12 mouse cellular contexts compared by ENCODE assay signal in genomic region chr17:32215587-32215986, GRCm38 (mm10). TPM values are rescaled to one million over a fixed set of nuclear protein-coding genes. Genes with fewer than 3 reads are reported as not detected.
A peak's percentile ranks its signal among the peaks of the same experiment; 100 is the strongest.
DNase-seq lines count a peak whose midpoint lies in the region; ATAC-seq and TF ChIP-seq lines count a peak whose summit lies in the region.
"Not testable (repeated sequence)": the region's sequence is repeated elsewhere in the genome, so short reads cannot be mapped to it uniquely, and the experiment has no call there.
"Had no signal": no experiment of that assay in that cellular context is flagged by ENCODE, and none has a peak within 500 bp of the region (broad histone marks: within the 10 kb centered on the region; RNA-seq: fewer than 3 reads in every experiment).

No protein-coding gene starts in this region.

- H3K9me3 ChIP-seq in ES-Bruce4 (replicated peaks; ENCODE audit: control insufficient read depth, insufficient read depth, low read length, poor library complexity, severe bottlenecking); liver, embryonic 14.5 days (ENCODE audit: control insufficient read depth, low read length): not testable (repeated sequence)

- peaks cover 85% of the 10 kb centered on the region for H3K36me3 ChIP-seq in ES-Bruce4 (ENCODE audit: control insufficient read depth, insufficient read depth, low read length, poor library complexity, severe bottlenecking)
- peaks cover 72% of the 10 kb centered on the region for H3K36me3 ChIP-seq in liver, embryonic 14.5 days (replicated peaks; ENCODE audit: control insufficient read depth, insufficient read depth, low read depth)

- H3K9ac ChIP-seq in ES-Bruce4 (ENCODE audit: low read depth, poor library complexity, severe bottlenecking); liver, embryonic 14.5 days (replicated peaks): not testable (repeated sequence)

- TF ChIP-seq POLR2A in ES-Bruce4 (IDR thresholded peaks at IDR 0.05; ENCODE audit: insufficient read depth, low read length); bone marrow macrophage, adult 2 months (IDR thresholded peaks at IDR 0.05; ENCODE audit: borderline replicate concordance, low read depth, low read length): not testable (repeated sequence)

- not testable (repeated sequence) for H3K4me3 ChIP-seq in ES-Bruce4 (ENCODE audit: low read depth, low read length); bone marrow macrophage, adult 2 months (ENCODE audit: insufficient read depth, low read length); gastrocnemius, adult 2 months; liver, embryonic 14.5 days (ENCODE audit: insufficient read depth in 1 of 2, low read depth in 2 of 2, low read length in 2 of 2)

- TF ChIP-seq EP300 in ES-Bruce4 (IDR thresholded peaks at IDR 0.05; ENCODE audit: insufficient read depth, low read depth, low read length); liver, embryonic 14.5 days (IDR thresholded peaks at IDR 0.05; ENCODE audit: low read depth): not testable (repeated sequence)

- ATAC-seq in liver, embryonic 14.5 days (ENCODE audit: insufficient read depth): peak; percentile 23; the same call in 1 of the 2 replicates

- H3K27me3 ChIP-seq in ES-Bruce4 (ENCODE audit: control insufficient read depth, insufficient read depth, low read length, poor library complexity, severe bottlenecking); liver, embryonic 14.5 days (ENCODE audit: control insufficient read depth, insufficient read depth, low read length): not testable (repeated sequence)

- DNase-seq in gastrocnemius, adult 2 months; liver, embryonic 14.5 days (ENCODE audit: low read depth in 3 of 3, low spot score in 3 of 3): not testable (repeated sequence)
- DNase-seq in kidney, adult 9 months: peak; percentile 18
- peak; percentile 41 for DNase-seq in naive thymus-derived CD4-positive, alpha-beta T cell, adult 2 months (ENCODE audit: low read depth)
- DNase-seq in thymus, postnatal 25 days: peak; percentile 21

- H3K4me2 ChIP-seq in liver, embryonic 14.5 days (ENCODE audit: low read depth): not testable (repeated sequence)

- WGBS in liver, embryonic 14.5 days (ENCODE audit: insufficient replicate concordance): 74% methylated on average over 4 of the region's 4 CpGs

- H3K27ac ChIP-seq in ES-Bruce4 (ENCODE audit: insufficient read depth, low read length); bone marrow macrophage, adult 2 months (ENCODE audit: insufficient read depth, low read depth, low read length); gastrocnemius, adult 2 months; liver, embryonic 14.5 days: not testable (repeated sequence)

- intact Hi-C loops in gastrocnemius, adult 2 months (cut with DNase I): loop anchor here (10.0 kb wide), 1 partner anchor 531 kb away; no protein-coding TSS in a partner anchor

- TF ChIP-seq CTCF in ES-Bruce4 (IDR thresholded peaks at IDR 0.05; ENCODE audit: low read depth, low read length): peak; percentile 30
- TF ChIP-seq CTCF in bone marrow macrophage, adult 2 months (IDR thresholded peaks at IDR 0.05; ENCODE audit: low read depth, low read length): peak; percentile 39; the same call in 1 of the 2 replicates
- peak; percentile 56 for TF ChIP-seq CTCF in gastrocnemius, adult 2 months (IDR thresholded peaks at IDR 0.05)
- peak; percentile 57 for TF ChIP-seq CTCF in liver, embryonic 14.5 days (IDR thresholded peaks at IDR 0.05; ENCODE audit: low read depth)

- H3K4me1 ChIP-seq in ES-Bruce4 (ENCODE audit: control insufficient read depth, insufficient read depth, low read length); bone marrow macrophage, adult 2 months (ENCODE audit: control insufficient read depth, insufficient read depth, low read length); liver, embryonic 14.5 days (replicated peaks; ENCODE audit: control insufficient read depth in 2 of 2, insufficient read depth in 2 of 2, low read length in 1 of 2): not testable (repeated sequence)

RNA-seq across cellular contexts. Expression of gene Ephx3, which starts 26.2 kb away (rescaled TPM):
- 0.76 and 1.3 TPM in 2 replicates for polyA plus RNA-seq in ES-Bruce4 (2011; ENCODE audit: insufficient read depth, insufficient read length, low read depth, missing spikeins)
- polyA plus RNA-seq in bone marrow macrophage, adult 2 months (2012; ENCODE audit: insufficient read depth, insufficient read length, missing spikeins): not detected in 2 replicates
- total RNA-seq in gastrocnemius, adult 2 months (2021): under 1 TPM; 0.25 to 0.61 TPM
- polyA plus RNA-seq in liver, embryonic 14.5 days (2012; rRNA removed): 0.08 and 0.13 TPM in 2 replicates
- polyA plus RNA-seq in liver, embryonic 14.5 days (2014; fragmentation: Nextera tagmentation; extraction: Ambion mirVana): not detected in 2 replicates
- polyA plus RNA-seq: erythroblast, embryonic 14.5 days; forebrain, embryonic 12.5 days; intestine, embryonic 14.5 days; kidney, embryonic 14.5 days had no signal

RNA-seq across cellular contexts. Expression of gene Notch3, which starts 48.9 kb away (rescaled TPM):
- polyA plus RNA-seq in ES-Bruce4 (2011; ENCODE audit: insufficient read depth, insufficient read length, low read depth, missing spikeins): 75.6 and 83.8 TPM in 2 replicates
- polyA plus RNA-seq in bone marrow macrophage, adult 2 months (2012; ENCODE audit: insufficient read depth, insufficient read length, missing spikeins): 0.09 TPM in 1 of 2 replicates, not detected in the other
- 10 to 100 TPM; 10.7 to 14.8 TPM for total RNA-seq in gastrocnemius, adult 2 months (2021)
- 0.55 and 0.66 TPM in 2 replicates for polyA plus RNA-seq in liver, embryonic 14.5 days (2012; rRNA removed)
- 0.22 and 0.30 TPM in 2 replicates for polyA plus RNA-seq in liver, embryonic 14.5 days (2014; fragmentation: Nextera tagmentation; extraction: Ambion mirVana)
- total RNA-seq: neutrophil, adult 5-6 weeks had no signal
- polyA plus RNA-seq: erythroblast, embryonic 14.5 days had no signal

Comparison
In these comparisons a context has a peak if more than half of its experiments do, and no peak if none do; other contexts are left out.
1. RNA of gene Notch3, which starts 48.9 kb away (polyA plus RNA-seq): 75.6 to 83.8 TPM in ES-Bruce4; 0.22 to 0.66 TPM in liver, embryonic 14.5 days and 0.09 TPM in bone marrow macrophage, adult 2 months; every median in the first group is over 10 times any median in the second.
2. Peak in every context shown above with its lines, with median percentiles within 50 percentile points of each other: CTCF ChIP-seq.